Mouse (Mus musculus): Measurements from ENCODE around the gene Antxr2. TPM values are rescaled to one million over a fixed set of nuclear protein-coding genes. Genes with fewer than 3 reads are reported as not detected.
A peak's percentile ranks its signal among the peaks of the same experiment; 100 is the strongest.

Gene Antxr2
- total and polyA plus RNA-seq, 3 experiments: 4.3 to 5.0 TPM; not detected in 1

GRCm38 (mm10) chr5:97867921-97868320 is 162.9 kb downstream of the Antxr2 start (continued):
- TF ChIP-seq KAT2A (conservative IDR thresholded peaks at IDR 0.05; ENCODE audit: low read depth, low read length) (no peak), NRF1 (IDR thresholded peaks at IDR 0.05; ENCODE audit: insufficient read depth, low read depth, low read length, poor library complexity, severe bottlenecking) (no peak), RAD21 (IDR thresholded peaks at IDR 0.05; ENCODE audit: low read depth, low read length) (no peak), POLR2AphosphoS2 (IDR thresholded peaks at IDR 0.05; ENCODE audit: low read length) (no peak), EP300 (IDR thresholded peaks at IDR 0.05; ENCODE audit: low read depth in 1 of 2, low read length in 2 of 2) (peak; percentile 91 to 92), UBTF (IDR thresholded peaks at IDR 0.05; ENCODE audit: borderline replicate concordance, insufficient read depth, low read depth, low read length) (no peak), MAZ (IDR thresholded peaks at IDR 0.05; ENCODE audit: low read depth, low read length) (no peak), TBP (IDR thresholded peaks at IDR 0.05; ENCODE audit: low read depth, low read length) (no peak), USF1 (IDR thresholded peaks at IDR 0.05; ENCODE audit: low read depth, low read length) (peak; percentile 50; the same call in 1 of the 2 replicates), CHD2 (IDR thresholded peaks at IDR 0.05; ENCODE audit: low read length) (no peak), HCFC1 (IDR thresholded peaks at IDR 0.05; ENCODE audit: low read depth, low read length) (no peak), MXI1 (IDR thresholded peaks at IDR 0.05; ENCODE audit: low read depth, low read length) (no peak), ETS1 (IDR thresholded peaks at IDR 0.05; ENCODE audit: low read depth, low read length) (peak; percentile 83), TCF12 (IDR thresholded peaks at IDR 0.05; ENCODE audit: low read depth, low read length) (peak; percentile 81), ZMIZ1 (IDR thresholded peaks at IDR 0.05; ENCODE audit: low read depth, low read length) (no peak), MAFK (IDR thresholded peaks at IDR 0.05; ENCODE audit: borderline replicate concordance, low read depth, low read length) (0 out of 2 replicates have a peak, but pooled peaks have one; percentile 11), TAL1 (IDR thresholded peaks at IDR 0.05; ENCODE audit: low read length) (peak; percentile 62), JUND (IDR thresholded peaks at IDR 0.05; ENCODE audit: low read depth, low read length) (peak; percentile 78), MAX (IDR thresholded peaks at IDR 0.05; ENCODE audit: low read length) (no peak), MYC (IDR thresholded peaks at IDR 0.05; ENCODE audit: low read depth, low read length) (0 out of 2 replicates have a peak, but pooled peaks have one; percentile 32), CTCF (IDR thresholded peaks at IDR 0.05 in 2 of 3, conservative IDR thresholded peaks at IDR 0.05 in 1 of 3; ENCODE audit: control insufficient read depth in 1 of 3, insufficient read depth in 1 of 3, low read depth in 2 of 3, low read length in 3 of 3, poor library complexity in 1 of 3, severe bottlenecking in 1 of 3) (no peak), BHLHE40 (IDR thresholded peaks at IDR 0.05; ENCODE audit: borderline replicate concordance, low read depth, low read length) (peak; percentile 69; the same call in 1 of the 2 replicates), GABPA (IDR thresholded peaks at IDR 0.05; ENCODE audit: low read depth, low read length) (no peak), ZKSCAN1 (IDR thresholded peaks at IDR 0.05; ENCODE audit: low read depth, low read length) (no peak)

GRCm38 (mm10) chr5:97866975-97867374 is 163.9 kb downstream of the Antxr2 start:
- Histone ChIP-seq H3K27ac (ENCODE audit: control insufficient read depth, low read depth, low read length) (peak overlapping the region; percentile 47), H3K9ac (ENCODE audit: control insufficient read depth, low read depth, low read length, poor library complexity, severe bottlenecking) (no peak overlapping the region), H3K4me1 (ENCODE audit: control insufficient read depth in 1 of 2, insufficient read depth in 2 of 2, low read length in 2 of 2) (peaks cover 0 to 4% of the 10 kb centered on the region in 2 experiments; a peak in 2 of 4 replicates), H3K27me3 (ENCODE audit: control insufficient read depth in 1 of 2, insufficient read depth in 2 of 2, low read length in 2 of 2) (no peaks in the 10 kb centered on the region), H3K79me2 (ENCODE audit: control insufficient read depth, insufficient read depth, low read length, poor library complexity) (no peaks in the 10 kb centered on the region), H3K9me3 (replicated peaks; ENCODE audit: insufficient read depth, low read length) (no peaks in the 10 kb centered on the region), H3K4me3 (ENCODE audit: control insufficient read depth in 1 of 2, insufficient read depth in 1 of 2, low read depth in 2 of 2, low read length in 2 of 2) (no peak overlapping the region), H3K36me3 (ENCODE audit: control insufficient read depth in 1 of 2, insufficient read depth in 2 of 2, low read length in 2 of 2) (peaks cover 0 to 12% of the 10 kb centered on the region in 2 experiments; a peak in 2 of 4 replicates)
- DNase-seq (ENCODE audit: low read depth, low spot score): no peak
- peak; percentile 63 for TF ChIP-seq RCOR1 (IDR thresholded peaks at IDR 0.05; ENCODE audit: low read depth, low read length)
- peak; percentile 72 for TF ChIP-seq TCF12 (IDR thresholded peaks at IDR 0.05; ENCODE audit: low read depth, low read length)
- TF ChIP-seq EP300 (IDR thresholded peaks at IDR 0.05; ENCODE audit: low read depth in 1 of 2, low read length in 2 of 2): peak; percentile 42 to 77
- TF ChIP-seq HCFC1 (IDR thresholded peaks at IDR 0.05; ENCODE audit: low read depth, low read length): no peak
- no peak for TF ChIP-seq GABPA (IDR thresholded peaks at IDR 0.05; ENCODE audit: low read depth, low read length)
- TF ChIP-seq ZNF384 (IDR thresholded peaks at IDR 0.05; ENCODE audit: low read depth, low read length): peak; percentile 11; the same call in 1 of the 2 replicates
- TF ChIP-seq ETS1 (IDR thresholded peaks at IDR 0.05; ENCODE audit: low read depth, low read length): peak; percentile 41; the same call in 1 of the 2 replicates
- peak; percentile 38; the same call in 1 of the 2 replicates for TF ChIP-seq GATA1 (IDR thresholded peaks at IDR 0.05; ENCODE audit: low read depth, low read length)
